Mouse (Mus musculus): Measurements from ENCODE around the gene Hmgn3.

DNA sequence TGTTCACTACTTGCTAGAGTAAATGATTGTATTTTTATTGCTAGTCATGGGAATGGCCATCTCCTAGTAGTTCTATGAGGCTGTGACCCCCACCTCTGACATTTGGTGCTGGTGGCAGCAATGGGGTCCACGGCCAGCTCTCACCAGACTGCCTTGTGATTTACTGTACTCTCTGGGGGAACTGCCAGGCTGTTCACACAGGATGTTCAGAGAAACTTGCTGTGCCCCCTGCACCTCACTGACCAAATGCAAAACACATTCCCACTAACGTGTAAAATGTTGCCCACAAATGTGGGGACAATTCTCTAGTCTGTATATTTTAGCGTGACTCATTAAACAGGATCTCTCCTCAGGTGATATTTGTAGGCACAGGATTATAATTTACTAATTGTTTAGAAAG lies 34.7 kb downstream of the Hmgn3 start:
- TF ChIP-seq CTCF (IDR thresholded peaks at IDR 0.05; ENCODE audit: borderline replicate concordance, control insufficient read depth, extremely low read depth, insufficient read depth, low read length, poor library complexity) = no peak
- TF ChIP-seq POLR2A (IDR thresholded peaks at IDR 0.05; ENCODE audit: control insufficient read depth, extremely low read depth, insufficient read depth, low read length, poor library complexity) = no peak

Data from thymus, adult 2 months (tissue).